Mouse (Mus musculus) liver, embryonic 14.5 days (tissue): ENCODE measurements around the gene Gtf3c1.

Experiments
- CTCF ChIP-seq: IDR thresholded peaks from 2 replicates; pipeline ENCODE4 v1.5.1; 2016; ENCODE audit warnings: antibody characterized with exemption, low read depth, control low read depth
- EP300 ChIP-seq: IDR thresholded peaks from 2 replicates; pipeline ENCODE4 v1.6.1; 2016; ENCODE audit warnings: antibody characterized with exemption, low read depth

DNA sequence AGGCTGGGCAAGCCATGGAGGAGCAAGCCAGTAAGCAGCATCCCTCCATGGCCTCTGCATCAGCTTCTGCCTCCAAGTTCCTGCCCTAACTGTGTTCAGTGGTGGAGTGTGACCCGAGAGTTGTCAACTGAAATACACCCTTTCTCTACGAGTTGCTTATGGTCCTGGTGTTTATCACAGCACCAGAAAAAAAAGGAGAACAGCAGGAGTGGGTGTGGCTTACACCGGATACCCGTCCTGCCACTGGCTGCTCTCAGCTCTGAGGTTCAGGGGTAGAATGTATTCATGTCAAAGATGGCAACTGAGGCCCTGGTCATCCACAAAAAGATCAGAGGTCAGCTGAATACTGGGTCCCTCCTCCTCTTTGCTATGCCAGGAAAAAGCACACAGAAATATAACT, 87.5 kb downstream of the Gtf3c1 start:
- no peak for TF ChIP-seq CTCF
- TF ChIP-seq EP300: no peak
